Mouse (Mus musculus): ENCODE measurements around the gene Mr1. TPM values are rescaled to one million over a fixed set of nuclear protein-coding genes. Genes with fewer than 3 reads are reported as not detected.

Gene Mr1
- total and polyA plus RNA-seq, 2 experiments: 1.6 to 6.3 TPM

DNA sequence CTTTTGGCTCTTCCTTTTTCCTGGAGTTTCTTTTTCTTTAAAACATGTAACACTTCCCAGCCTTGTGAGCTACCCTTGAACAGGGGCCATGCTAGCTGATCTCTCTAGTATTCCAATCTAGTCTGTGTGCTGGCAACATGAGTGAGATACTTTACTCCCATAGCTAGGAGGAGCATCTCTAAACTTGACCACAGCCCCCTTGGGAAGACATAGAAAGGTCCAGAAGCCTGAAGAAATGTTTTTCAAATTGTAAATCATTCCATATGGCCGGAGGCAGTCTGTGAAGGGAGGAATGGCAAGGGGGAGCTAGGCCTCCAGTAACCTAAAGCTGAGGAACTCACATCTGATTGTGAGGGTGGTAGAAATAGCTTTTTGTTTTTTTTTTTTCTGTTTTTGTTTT lies 55.9 kb downstream of the Mr1 start:
- Histone ChIP-seq H3K27me3 (ENCODE audit: control insufficient read depth, insufficient read depth, low read length) (no peaks in the 10 kb centered on the region), H3K9ac (ENCODE audit: low read depth, low read length) (no peak overlapping the region), H3K4me1 (ENCODE audit: control insufficient read depth, insufficient read depth, low read length) (peaks cover 6% of the 10 kb centered on the region; the same call in 1 of the 2 replicates), H3K79me2 (ENCODE audit: control insufficient read depth, insufficient read depth, low read length) (no peaks in the 10 kb centered on the region), H3K36me3 (ENCODE audit: control insufficient read depth, insufficient read depth, low read length) (no peaks in the 10 kb centered on the region), H3K27ac (replicated peaks; ENCODE audit: insufficient read depth, low read depth, low read length) (no peak overlapping the region), H3K4me3 (ENCODE audit: insufficient read depth, low read depth, low read length) (no peak overlapping the region)
- DNase-seq (ENCODE audit: extremely low read depth, low read depth, low spot score): no peak
- 100% methylated on average over 1 of the region's 1 CpGs for WGBS
- TF ChIP-seq CTCF (IDR thresholded peaks at IDR 0.05; ENCODE audit: low read depth, low read length) (no peak), POLR2A (IDR thresholded peaks at IDR 0.05; ENCODE audit: extremely low read depth, insufficient read depth, low read length) (no peak)

- Histone ChIP-seq H3K27ac (replicated peaks; ENCODE audit: insufficient read depth, low read depth, low read length) (no peak overlapping the region), H3K27me3 (ENCODE audit: control insufficient read depth, insufficient read depth, low read length) (no peaks in the 10 kb centered on the region), H3K79me2 (ENCODE audit: control insufficient read depth, insufficient read depth, low read length) (no peaks in the 10 kb centered on the region), H3K4me1 (ENCODE audit: control insufficient read depth, insufficient read depth, low read length) (peaks cover 6% of the 10 kb centered on the region; the same call in 1 of the 2 replicates), H3K9ac (ENCODE audit: low read depth, low read length) (no peak overlapping the region), H3K4me3 (ENCODE audit: insufficient read depth, low read depth, low read length) (no peak overlapping the region), H3K36me3 (ENCODE audit: control insufficient read depth, insufficient read depth, low read length) (no peaks in the 10 kb centered on the region)
- no peak for DNase-seq (ENCODE audit: extremely low read depth, low read depth, low spot score)
- WGBS: 97% methylated on average over 7 of the region's 7 CpGs
- TF ChIP-seq CTCF (IDR thresholded peaks at IDR 0.05; ENCODE audit: low read depth, low read length) (no peak), POLR2A (IDR thresholded peaks at IDR 0.05; ENCODE audit: extremely low read depth, insufficient read depth, low read length) (no peak)
Observed at GRCm38 (mm10) chr1:155090327-155090726, 56.3 kb downstream of the Mr1 start.

DNA sequence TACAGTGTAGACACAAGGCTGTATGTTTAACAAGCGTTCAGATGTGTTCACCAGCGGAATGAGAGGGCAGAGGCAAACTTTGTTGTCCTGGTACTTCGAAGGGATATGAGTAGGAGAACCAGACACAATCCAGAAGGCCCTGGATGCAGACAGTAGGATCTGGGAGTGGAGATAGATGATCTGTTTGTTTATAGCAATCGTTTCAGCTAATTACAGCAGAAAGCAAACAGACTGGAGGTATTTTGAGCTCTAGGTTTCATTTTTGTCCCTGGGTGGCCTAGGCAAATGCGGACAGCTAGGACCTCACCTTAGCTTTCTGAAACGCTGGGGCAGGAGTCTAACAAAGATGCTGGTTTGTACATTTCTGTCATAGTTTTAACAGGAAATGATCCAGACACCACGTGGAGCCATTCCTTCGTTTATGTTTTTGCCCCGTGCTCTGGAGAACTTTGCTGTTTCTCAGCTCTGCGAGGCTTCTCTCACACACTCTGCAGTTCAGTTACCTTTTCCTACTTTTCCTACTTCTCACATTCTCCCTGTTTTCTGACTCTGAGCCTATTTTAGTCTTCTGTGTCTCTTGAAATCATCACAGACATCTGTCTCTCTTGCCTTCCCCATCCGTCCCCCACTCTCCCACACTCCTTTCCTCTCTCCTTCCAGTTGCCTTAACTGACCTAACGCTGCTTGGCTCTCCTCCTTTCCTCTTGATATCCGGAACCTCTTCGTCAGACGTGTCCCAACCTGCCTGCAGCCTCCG lies 57.6 kb downstream of the Mr1 start:
- H3K79me2 ChIP-seq (ENCODE audit: control insufficient read depth, insufficient read depth, low read length): no peaks in the 10 kb centered on the region
- no peak overlapping the region for H3K27ac ChIP-seq (replicated peaks; ENCODE audit: insufficient read depth, low read depth, low read length)
- no peaks in the 10 kb centered on the region for H3K27me3 ChIP-seq (ENCODE audit: control insufficient read depth, insufficient read depth, low read length)
- H3K36me3 ChIP-seq (ENCODE audit: control insufficient read depth, insufficient read depth, low read length): no peaks in the 10 kb centered on the region
- DNase-seq (ENCODE audit: extremely low read depth, low read depth, low spot score): no peak
- 47% methylated on average over 16 of the region's 16 CpGs for WGBS
- TF ChIP-seq CTCF (IDR thresholded peaks at IDR 0.05; ENCODE audit: low read depth, low read length) (no peak), POLR2A (IDR thresholded peaks at IDR 0.05; ENCODE audit: extremely low read depth, insufficient read depth, low read length) (no peak)
- H3K4me1 ChIP-seq (ENCODE audit: control insufficient read depth, insufficient read depth, low read length): peaks cover 15% of the 10 kb centered on the region
- H3K9ac ChIP-seq (ENCODE audit: low read depth, low read length): no peak overlapping the region
- no peak overlapping the region for H3K4me3 ChIP-seq (ENCODE audit: insufficient read depth, low read depth, low read length)

GRCm38 (mm10) chr1:155088046-155088445 lies 58.6 kb downstream of the Mr1 start:
- Histone ChIP-seq H3K4me3 (ENCODE audit: insufficient read depth, low read depth, low read length) (no peak overlapping the region), H3K4me1 (ENCODE audit: control insufficient read depth, insufficient read depth, low read length) (peaks cover 15% of the 10 kb centered on the region), H3K79me2 (ENCODE audit: control insufficient read depth, insufficient read depth, low read length) (no peaks in the 10 kb centered on the region), H3K27me3 (ENCODE audit: control insufficient read depth, insufficient read depth, low read length) (no peaks in the 10 kb centered on the region), H3K9ac (ENCODE audit: low read depth, low read length) (no peak overlapping the region), H3K36me3 (ENCODE audit: control insufficient read depth, insufficient read depth, low read length) (no peaks in the 10 kb centered on the region), H3K27ac (replicated peaks; ENCODE audit: insufficient read depth, low read depth, low read length) (no peak overlapping the region)
- WGBS: 95% methylated on average over 4 of the region's 4 CpGs
- TF ChIP-seq POLR2A (IDR thresholded peaks at IDR 0.05; ENCODE audit: extremely low read depth, insufficient read depth, low read length) (no peak), CTCF (IDR thresholded peaks at IDR 0.05; ENCODE audit: low read depth, low read length) (no peak)
- no peak for DNase-seq (ENCODE audit: extremely low read depth, low read depth, low spot score)

- Histone ChIP-seq H3K27ac (replicated peaks; ENCODE audit: insufficient read depth, low read depth, low read length) (peak overlapping the region; percentile 23; the same call in 1 of the 2 replicates), H3K4me1 (ENCODE audit: control insufficient read depth, insufficient read depth, low read length) (peaks cover 17% of the 10 kb centered on the region), H3K36me3 (ENCODE audit: control insufficient read depth, insufficient read depth, low read length) (no peaks in the 10 kb centered on the region), H3K4me3 (ENCODE audit: insufficient read depth, low read depth, low read length) (no peak overlapping the region), H3K9ac (ENCODE audit: low read depth, low read length) (no peak overlapping the region), H3K27me3 (ENCODE audit: control insufficient read depth, insufficient read depth, low read length) (no peaks in the 10 kb centered on the region), H3K79me2 (ENCODE audit: control insufficient read depth, insufficient read depth, low read length) (no peaks in the 10 kb centered on the region)
- WGBS: 60% methylated on average over 4 of the region's 4 CpGs
- TF ChIP-seq POLR2A (IDR thresholded peaks at IDR 0.05; ENCODE audit: extremely low read depth, insufficient read depth, low read length) (no peak), CTCF (IDR thresholded peaks at IDR 0.05; ENCODE audit: low read depth, low read length) (no peak)
- DNase-seq (ENCODE audit: extremely low read depth, low read depth, low spot score): no peak
Observed at GRCm38 (mm10) chr1:155086893-155087292, 59.7 kb downstream of the Mr1 start.

DNA sequence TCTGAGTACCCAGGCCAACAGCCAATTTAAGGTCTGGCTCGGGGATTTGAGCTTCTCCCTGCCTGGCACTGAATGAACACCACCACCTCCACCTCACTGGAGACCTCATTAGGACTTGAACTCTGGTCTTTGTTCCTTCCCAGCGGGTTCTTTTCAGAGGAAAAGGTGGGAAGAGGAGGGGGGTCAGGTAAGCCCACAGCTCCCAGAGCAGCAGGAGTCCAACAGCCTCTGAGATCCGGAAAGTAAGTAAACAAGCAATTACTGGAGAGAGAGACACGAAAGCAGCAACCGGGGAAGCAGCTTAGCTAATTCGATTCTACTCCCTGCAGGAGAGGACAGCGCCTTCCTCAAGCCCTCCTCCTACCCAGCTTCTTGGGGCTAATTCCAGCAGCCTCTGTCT lies 60.2 kb downstream of the Mr1 start:
- Histone ChIP-seq H3K27ac (replicated peaks; ENCODE audit: insufficient read depth, low read depth, low read length) (peak overlapping the region; percentile 23; the same call in 1 of the 2 replicates), H3K36me3 (ENCODE audit: control insufficient read depth, insufficient read depth, low read length) (no peaks in the 10 kb centered on the region), H3K9ac (ENCODE audit: low read depth, low read length) (no peak overlapping the region), H3K4me1 (ENCODE audit: control insufficient read depth, insufficient read depth, low read length) (peaks cover 20% of the 10 kb centered on the region), H3K4me3 (ENCODE audit: insufficient read depth, low read depth, low read length) (no peak overlapping the region), H3K79me2 (ENCODE audit: control insufficient read depth, insufficient read depth, low read length) (no peaks in the 10 kb centered on the region), H3K27me3 (ENCODE audit: control insufficient read depth, insufficient read depth, low read length) (no peaks in the 10 kb centered on the region)
- TF ChIP-seq POLR2A (IDR thresholded peaks at IDR 0.05; ENCODE audit: extremely low read depth, insufficient read depth, low read length) (no peak), CTCF (IDR thresholded peaks at IDR 0.05; ENCODE audit: low read depth, low read length) (no peak)
- 60% methylated on average over 7 of the region's 7 CpGs for WGBS
- DNase-seq (ENCODE audit: extremely low read depth, low read depth, low spot score): no peak

Measured in liver, adult 2 months (tissue).